Mouse (Mus musculus) right cerebral cortex, postnatal 36 days (tissue): ENCODE measurements around the gene Vamp2.

ENCODE experiments used
- DNase-seq, 2 experiments: peaks; one replicate each; pipeline ENCODE4 v3.0.0; 2022; ENCODE audit warnings: low spot score in 2 of 2, mixed read lengths in 1 of 2

The Vamp2 gene

DNA sequence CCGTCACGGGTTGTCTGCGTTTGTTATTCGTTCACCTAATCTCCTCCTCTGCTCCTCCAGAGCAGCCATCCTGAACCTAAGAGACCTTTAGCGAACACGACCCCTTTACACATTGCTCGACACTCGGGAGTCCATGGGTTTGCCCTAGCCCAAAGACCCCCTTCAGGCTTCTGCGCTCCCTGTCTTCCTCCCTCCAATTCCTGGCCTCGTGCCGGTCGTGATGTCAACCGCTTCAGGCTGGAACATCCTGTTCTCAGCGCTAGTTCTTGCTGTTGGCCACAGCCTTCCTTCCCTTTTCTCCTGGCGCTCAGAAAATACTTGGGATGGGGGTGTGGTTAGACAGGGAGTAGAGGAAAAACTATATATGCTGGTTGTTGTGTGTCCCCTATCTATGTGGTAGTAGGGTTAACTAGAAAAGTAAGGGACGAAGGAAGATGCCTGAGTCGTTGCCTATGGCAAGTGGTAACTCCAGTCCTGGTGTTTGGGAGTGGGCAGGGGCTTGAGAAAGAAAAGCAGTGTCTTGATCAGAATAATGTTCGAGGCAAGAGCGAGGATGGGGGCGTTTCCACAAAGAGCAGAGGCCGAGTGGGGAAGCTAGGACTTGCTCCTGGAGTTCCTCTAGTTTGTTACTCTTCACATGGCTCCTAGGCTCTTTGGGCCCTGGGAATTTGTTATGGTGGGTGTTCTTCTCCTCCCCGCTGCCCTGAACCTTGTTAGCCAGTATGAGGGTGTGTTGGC lies 11.1 kb downstream of the Vamp2 start:
- no peak for DNase-seq

DNA sequence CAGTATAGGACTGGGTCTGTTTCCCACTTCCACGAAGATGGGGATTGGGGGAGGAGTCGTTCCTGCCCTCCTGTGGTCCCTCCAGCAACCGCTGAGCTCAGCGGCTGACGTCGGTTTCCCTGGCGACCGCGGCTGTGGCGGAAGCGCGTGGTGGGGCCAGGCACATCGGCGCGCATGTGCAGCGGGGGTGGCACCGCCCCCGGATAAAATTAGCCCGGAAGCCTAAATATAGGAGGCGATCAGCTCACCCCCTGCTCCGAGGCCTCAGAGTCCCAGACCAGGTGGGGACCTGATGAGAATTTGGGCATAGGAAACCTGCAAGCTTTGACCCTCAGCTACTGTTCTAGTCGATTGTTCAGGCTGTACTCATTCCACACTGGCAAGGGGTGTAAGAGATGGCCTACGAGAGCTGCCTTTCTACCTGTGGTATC lies 11.6 kb downstream of the Vamp2 start:
- DNase-seq = peak; percentile 88 to 93

DNA sequence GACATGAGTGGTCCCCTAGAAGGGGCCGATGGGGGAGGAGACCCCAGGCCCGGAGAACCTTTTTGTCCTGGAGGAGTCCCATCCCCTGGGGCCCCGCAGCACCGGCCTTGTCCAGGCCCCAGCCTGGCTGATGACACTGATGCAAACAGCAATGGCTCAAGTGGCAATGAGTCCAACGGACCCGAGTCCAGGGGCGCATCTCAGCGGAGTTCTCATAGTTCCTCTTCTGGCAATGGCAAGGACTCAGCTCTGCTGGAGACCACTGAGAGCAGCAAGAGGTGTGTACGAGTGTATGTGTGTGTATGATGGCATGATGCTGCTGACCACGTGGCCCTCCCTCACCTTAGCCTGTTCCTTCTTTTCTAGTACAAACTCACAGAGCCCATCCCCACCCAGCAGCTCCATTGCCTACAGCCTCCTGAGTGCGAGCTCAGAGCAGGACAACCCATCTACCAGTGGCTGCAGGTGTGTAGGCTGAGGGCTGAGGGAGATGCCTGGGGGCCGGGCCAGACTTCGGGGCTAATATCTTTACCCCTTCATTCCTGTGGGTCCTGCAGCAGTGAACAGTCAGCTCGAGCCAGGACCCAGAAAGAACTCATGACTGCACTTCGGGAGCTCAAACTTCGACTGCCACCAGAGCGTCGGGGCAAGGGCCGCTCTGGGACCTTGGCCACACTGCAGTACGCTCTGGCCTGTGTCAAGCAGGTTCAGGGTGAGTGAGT lies 12.5 kb downstream of the Vamp2 start:
- no peak for DNase-seq

- DNase-seq = no peak
These were observed 13.5 kb downstream of the Vamp2 start for GRCm38 (mm10) chr11:69101604-69102402.

DNA sequence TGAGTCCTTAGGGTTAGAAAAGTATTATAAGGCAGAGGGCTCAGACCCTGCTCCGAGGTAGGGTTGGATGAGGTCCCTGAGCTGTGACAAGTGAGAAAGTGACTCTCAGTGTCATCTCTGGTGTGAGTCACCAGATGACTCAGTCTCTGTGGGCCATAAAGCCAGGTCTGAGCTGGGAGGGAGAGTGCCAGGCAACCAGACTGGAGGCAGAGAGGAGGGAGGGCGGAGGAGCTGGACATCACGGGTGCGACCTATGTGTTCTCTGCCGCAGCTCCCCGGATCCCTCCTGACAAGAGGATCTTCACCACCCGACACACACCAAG lies 14.1 kb downstream of the Vamp2 start:
- no peak for DNase-seq

GRCm38 (mm10) chr11:69103121-69103520 lies 14.8 kb downstream of the Vamp2 start:
- DNase-seq = no peak

DNA sequence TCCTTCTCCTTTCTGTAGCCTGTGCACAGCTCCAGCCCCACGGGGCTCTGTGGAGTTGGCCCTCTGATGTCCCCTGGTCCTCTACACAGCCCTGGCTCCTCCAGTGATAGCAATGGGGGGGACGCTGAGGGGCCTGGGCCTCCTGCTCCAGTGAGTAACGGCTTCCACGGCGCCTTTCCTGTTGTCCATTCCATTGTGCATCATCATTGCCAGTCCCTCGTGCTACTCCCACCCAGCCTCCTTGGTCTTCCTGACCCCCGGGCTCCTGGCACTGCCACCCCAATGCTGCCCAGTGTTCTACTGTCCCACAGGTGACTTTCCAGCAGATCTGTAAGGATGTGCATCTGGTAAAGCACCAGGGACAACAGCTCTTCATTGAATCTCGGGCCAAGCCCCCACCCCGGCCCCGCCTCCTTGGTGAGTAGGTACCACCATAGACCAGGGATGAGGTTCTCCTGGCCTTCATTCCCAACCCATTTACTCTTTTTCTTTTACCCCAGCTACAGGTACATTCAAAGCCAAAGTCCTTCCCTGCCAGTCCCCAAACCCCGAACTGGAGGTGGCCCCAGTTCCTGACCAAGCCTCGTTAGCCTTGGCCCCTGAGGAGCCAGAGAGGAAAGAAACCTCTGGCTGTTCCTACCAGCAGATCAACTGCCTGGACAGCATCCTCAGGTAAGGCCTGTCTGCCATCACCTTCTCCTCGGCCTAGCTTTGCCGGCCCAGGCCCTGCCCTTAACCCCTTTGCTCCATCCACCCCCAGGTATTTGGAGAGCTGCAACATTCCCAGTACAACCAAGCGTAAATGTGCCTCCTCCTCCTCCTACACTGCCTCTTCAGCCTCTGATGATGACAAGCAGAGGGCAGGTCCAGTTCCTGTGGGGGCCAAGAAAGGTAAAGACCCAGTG lies 15.5 kb downstream of the Vamp2 start:
- no peak for DNase-seq

DNA sequence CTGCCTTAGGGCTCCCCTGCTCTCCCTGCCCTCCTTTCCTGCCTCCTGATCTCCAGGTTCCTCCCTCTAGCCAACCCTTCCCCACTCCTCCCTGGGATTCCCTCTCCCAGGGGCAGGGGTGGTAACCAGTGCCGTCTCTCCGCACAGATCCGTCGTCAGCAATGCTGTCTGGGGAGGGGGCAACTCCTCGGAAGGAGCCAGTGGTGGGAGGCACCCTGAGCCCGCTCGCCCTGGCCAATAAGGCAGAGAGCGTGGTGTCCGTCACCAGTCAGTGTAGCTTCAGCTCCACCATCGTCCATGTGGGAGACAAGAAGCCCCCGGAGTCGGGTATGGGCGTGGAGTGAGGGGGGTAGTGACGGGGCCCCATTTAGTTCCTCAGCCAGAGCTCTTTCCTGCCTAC lies 16.2 kb downstream of the Vamp2 start:
- DNase-seq = no peak

DNA sequence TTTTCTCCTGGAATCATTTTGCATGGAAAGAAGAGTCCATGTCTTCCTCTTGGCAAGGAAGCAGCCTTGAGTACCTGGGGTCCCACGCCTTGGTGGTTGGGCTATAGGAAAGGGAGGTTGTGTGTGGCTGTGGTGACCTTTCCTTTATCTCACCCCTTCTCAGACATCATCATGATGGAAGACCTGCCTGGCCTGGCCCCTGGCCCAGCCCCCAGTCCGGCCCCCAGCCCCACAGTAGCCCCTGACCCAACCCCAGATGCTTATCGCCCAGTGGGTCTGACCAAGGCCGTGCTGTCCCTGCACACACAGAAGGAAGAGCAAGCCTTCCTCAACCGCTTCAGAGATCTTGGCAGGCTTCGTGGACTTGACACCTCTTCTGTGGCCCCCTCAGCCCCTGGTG lies 16.9 kb downstream of the Vamp2 start:
- no peak for DNase-seq

DNA sequence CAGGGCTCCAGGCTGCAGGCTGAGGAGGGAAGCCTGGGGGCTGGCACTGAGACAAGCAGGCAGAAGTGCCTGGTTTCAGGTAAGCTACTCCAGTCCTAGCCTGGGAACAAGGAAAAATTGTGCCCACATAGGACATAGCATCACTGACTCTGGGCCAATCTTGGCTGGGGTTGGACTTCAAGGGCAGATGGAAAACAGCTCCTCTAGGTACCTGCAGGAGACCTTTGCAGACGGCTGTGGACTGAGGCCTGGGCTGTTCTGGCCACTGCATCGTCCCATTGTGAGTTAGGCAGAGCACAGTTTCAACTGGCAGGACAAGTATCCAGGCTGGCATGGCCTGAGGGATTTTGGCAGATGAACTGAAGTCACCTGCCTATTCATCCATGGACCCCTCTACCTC lies 17.5 kb downstream of the Vamp2 start:
- no peak for DNase-seq

- no peak for DNase-seq
These were observed 18.0 kb downstream of the Vamp2 start for GRCm38 (mm10) chr11:69106299-69106698.

- DNase-seq = no peak
These were observed 18.6 kb downstream of the Vamp2 start for GRCm38 (mm10) chr11:69106842-69107241.

DNA sequence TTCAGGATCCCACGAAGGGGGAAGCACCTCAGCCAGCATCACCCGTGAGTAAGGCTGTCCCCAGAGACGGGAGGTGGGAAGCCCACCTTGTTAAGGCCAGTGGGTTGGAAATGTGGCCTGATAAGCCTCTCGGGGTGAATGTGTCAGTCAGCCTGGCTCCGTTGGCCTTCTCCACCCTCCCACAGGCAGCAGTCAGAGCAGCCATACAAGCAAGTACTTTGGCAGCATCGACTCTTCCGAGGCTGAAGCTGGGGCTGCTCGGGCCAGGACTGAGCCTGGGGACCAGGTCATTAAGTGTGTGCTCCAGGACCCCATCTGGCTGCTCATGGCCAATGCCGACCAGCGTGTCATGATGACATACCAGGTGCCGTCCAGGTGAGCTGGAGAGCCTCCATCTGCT lies 19.4 kb downstream of the Vamp2 start:
- no peak for DNase-seq

DNA sequence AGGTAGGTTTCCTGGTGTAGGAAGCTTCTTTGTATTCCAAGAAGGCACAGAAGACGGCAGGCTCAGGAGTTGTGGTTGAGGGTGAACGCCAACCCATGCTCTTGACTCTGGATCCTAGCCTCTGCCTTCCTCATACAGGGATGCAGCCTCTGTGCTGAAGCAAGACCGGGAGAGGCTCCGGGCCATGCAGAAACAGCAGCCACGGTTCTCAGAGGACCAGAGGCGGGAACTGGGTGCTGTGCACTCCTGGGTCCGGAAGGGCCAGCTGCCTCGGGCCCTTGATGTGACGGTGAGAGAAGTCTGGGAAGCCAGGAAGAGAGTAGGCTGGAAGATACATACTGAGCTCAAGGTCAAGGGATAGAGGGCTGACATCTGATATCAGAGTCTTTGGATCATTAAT lies 19.9 kb downstream of the Vamp2 start:
- DNase-seq = no peak

DNA sequence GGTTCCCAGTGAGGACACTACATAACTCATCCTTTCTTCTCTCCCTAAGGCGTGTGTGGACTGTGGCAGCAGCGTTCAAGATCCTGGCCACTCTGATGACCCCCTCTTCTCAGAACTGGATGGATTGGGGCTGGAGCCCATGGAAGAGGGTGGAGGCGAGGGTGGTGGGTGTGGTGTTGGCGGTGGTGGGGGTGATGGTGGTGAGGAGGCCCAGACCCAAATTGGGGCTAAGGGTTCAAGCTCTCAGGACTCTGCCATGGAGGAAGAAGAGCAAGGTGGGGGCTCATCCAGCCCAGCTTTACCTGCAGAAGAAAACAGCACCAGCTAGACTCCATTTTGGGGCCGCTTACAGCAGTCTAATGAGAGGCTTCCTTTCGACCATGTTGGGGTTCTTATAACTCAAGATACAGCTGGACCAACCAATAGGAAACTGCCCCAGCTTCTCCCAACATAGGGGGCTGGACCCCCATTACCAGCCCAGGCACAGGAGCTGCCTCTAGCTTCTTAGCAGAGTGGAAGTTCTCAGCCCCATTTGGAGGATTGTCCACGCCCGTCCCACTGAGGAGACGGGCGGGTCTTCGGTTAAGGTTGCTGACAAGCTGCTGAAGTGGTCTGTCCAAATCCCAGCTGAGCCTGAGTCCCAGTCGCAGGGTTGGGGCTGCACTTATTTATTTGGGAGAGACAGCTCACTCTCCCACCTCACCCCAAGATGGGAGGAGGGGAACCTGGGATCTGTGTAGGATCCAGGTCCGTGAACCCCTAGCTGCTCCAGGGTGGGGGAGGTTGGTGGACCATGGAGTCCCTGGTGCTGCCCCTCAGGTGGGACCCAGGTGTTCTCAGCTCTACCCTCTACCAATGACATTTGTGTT lies 21.0 kb downstream of the Vamp2 start:
- DNase-seq = no peak

- DNase-seq = peak; percentile 76 to 80
These were observed 22.2 kb downstream of the Vamp2 start for GRCm38 (mm10) chr11:69110319-69111046.

GRCm38 (mm10) chr11:69111051-69111810 lies 22.9 kb downstream of the Vamp2 start:
- DNase-seq = no peak

GRCm38 (mm10) chr11:69111865-69112264 lies 23.6 kb downstream of the Vamp2 start:
- no peak for DNase-seq

GRCm38 (mm10) chr11:69114018-69114417 lies 25.7 kb downstream of the Vamp2 start:
- no peak for DNase-seq
